Mouse (Mus musculus) stomach, embryonic 16.5 days (tissue): ENCODE measurements at regions not wholly inside any gene's neighbourhood (a gene's known extent, or its start where the extent isn't known, plus 50 kb on each side); places are given as distances from the start of the nearest gene placed in this dataset.

Source experiments
- ATAC-seq: fragments of 200-750 bp; cut with Nextera tagmentation; 2 replicates; pipeline ENCODE4 v1.8.0; 2017; ENCODE audit warnings: moderate number of reproducible peaks, moderate TSS enrichment; ENCODE audit not compliant: insufficient read depth, low FRiP score
- H3K27ac ChIP-seq: fragments of 300-500 bp; sonication (generic); 2 replicates; pipeline ENCODE4 v1.5.1; 2014; ENCODE audit warnings: low read length
- H3K27me3 ChIP-seq: fragments of 300-500 bp; sonication (generic); 2 replicates; pipeline ENCODE4 v1.6.1; 2014; ENCODE audit warnings: low read length, control low read depth, mixed read lengths; ENCODE audit not compliant: control insufficient read depth, insufficient read depth
- H3K36me3 ChIP-seq: fragments of 300-500 bp; sonication (generic); 2 replicates; pipeline ENCODE4 v1.6.1; 2014; ENCODE audit warnings: low read length; ENCODE audit not compliant: control insufficient read depth, insufficient read depth
- H3K4me1 ChIP-seq: fragments of 300-500 bp; sonication (generic); 2 replicates; pipeline ENCODE4 v1.6.1; 2014; ENCODE audit warnings: low read length, control low read depth, mixed read lengths; ENCODE audit not compliant: control insufficient read depth, insufficient read depth
- H3K4me2 ChIP-seq: fragments of 300-500 bp; sonication (generic); 2 replicates; pipeline ENCODE4 v1.6.1; 2014; ENCODE audit warnings: low read depth, low read length, mixed read lengths
- H3K4me3 ChIP-seq: fragments of 300-500 bp; sonication (generic); replicated peaks from 2 replicates; pipeline ENCODE4 v1.5.1; 2014; ENCODE audit warnings: mild to moderate bottlenecking, low read length
- H3K9ac ChIP-seq: fragments of 300-500 bp; sonication (generic); 2 replicates; pipeline ENCODE4 v1.6.1; 2014; ENCODE audit warnings: low read length
- H3K9me3 ChIP-seq: fragments of 300-500 bp; sonication (generic); replicated peaks from 2 replicates; pipeline ENCODE4 v1.6.1; 2016; ENCODE audit warnings: low read length, control low read depth; ENCODE audit not compliant: control insufficient read depth
- WGBS: fragments of 180-500 bp; shearing (Covaris S2); extraction: QIAGEN DNeasy Blood & Tissue Kit; methylation state at CpG from one replicate; pipeline ENCODE4 v1.1.7; 2014; 5-methylcytosine and 5-hydroxymethylcytosine counted together

DNA sequence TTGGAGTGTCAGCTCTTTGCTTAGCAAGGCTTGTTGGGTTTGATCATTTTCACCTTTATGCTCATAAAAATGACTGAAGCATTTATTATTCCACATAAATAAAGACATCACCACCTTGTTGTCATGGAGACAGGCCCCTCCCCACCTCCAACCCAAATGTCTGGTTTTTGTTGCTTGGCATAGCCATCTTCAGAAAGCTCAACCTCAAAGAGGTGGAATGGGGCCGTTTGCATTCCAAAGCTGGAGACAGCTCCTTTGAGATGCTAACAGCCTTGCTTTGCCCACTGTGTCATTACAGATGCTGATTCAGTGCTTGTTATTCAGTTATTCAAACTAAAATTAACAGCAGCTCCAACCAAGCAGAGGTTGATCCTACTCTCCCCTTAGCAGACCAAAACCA lies 51.9 kb upstream of the Lgalsl start:
- no peak for ATAC-seq
- Histone ChIP-seq H3K9me3 (0 out of 2 replicates have a peak, but pooled peaks cover 4% of the 10 kb centered on the region), H3K4me2 (no peak overlapping the region), H3K4me3 (no peak overlapping the region), H3K36me3 (no peaks in the 10 kb centered on the region), H3K27me3 (no peaks in the 10 kb centered on the region), H3K4me1 (no peaks in the 10 kb centered on the region), H3K9ac (no peak overlapping the region), H3K27ac (no peak overlapping the region)
- 53% methylated on average over 1 of the region's 1 CpGs for WGBS

DNA sequence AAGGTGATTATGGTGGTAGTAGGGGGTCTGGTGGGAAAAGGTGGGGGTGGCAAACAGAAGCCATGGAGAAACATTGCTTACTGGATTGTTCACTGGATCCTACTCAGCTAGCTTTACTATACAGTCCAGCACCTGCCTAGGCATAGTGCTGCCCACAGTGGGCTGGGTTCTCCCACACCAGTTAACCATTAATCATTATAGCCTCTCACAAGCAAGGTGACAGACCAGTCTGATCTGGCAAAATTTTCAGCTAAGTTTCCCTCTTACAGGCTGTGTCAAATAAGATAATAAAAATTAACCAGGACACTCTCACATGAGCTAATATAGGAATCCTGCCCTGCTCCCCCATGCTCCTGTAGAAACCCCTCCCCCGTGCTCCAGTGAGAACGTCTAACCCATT lies 53.1 kb upstream of the Lgalsl start:
- no peak overlapping the region for H3K9ac ChIP-seq
- 79% methylated on average over 2 of the region's 2 CpGs for WGBS
- H3K36me3 ChIP-seq = no peaks in the 10 kb centered on the region
- H3K4me3 ChIP-seq = no peak overlapping the region
- 0 out of 2 replicates have a peak, but pooled peaks cover 4% of the 10 kb centered on the region for H3K9me3 ChIP-seq
- H3K27me3 ChIP-seq = no peaks in the 10 kb centered on the region
- H3K4me2 ChIP-seq = no peak overlapping the region
- no peaks in the 10 kb centered on the region for H3K4me1 ChIP-seq
- H3K27ac ChIP-seq = no peak overlapping the region
- no peak for ATAC-seq

DNA sequence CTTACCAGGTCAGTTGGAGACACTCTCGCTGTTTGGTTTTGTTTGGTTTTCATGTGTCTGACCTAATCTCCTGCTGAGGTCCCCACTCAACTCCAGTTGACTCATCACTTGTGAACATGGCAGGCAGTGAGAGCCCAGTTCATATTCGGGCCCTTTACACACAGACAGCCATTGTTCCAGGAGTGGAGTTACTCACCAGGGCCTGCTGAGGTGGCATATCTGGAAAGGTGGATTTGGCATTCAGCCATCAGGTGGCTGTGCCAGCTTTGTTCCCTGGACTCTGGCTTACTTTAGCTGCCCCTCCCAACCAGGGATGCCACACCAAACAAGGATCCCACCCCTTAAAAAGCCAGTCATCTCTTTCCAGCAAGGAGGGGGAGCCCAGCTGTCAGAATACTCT lies 56.2 kb upstream of the Lgalsl start:
- Histone ChIP-seq H3K4me1 (no peaks in the 10 kb centered on the region), H3K9me3 (0 out of 2 replicates have a peak, but pooled peaks cover 4% of the 10 kb centered on the region), H3K27ac (peak overlapping the region; percentile 1; the same call in 1 of the 2 replicates), H3K36me3 (no peaks in the 10 kb centered on the region), H3K9ac (no peak overlapping the region), H3K4me2 (no peak overlapping the region), H3K27me3 (no peaks in the 10 kb centered on the region), H3K4me3 (no peak overlapping the region)
- peak; percentile 41; the same call in 1 of the 2 replicates for ATAC-seq
- WGBS = 64% methylated on average over 2 of the region's 2 CpGs

DNA sequence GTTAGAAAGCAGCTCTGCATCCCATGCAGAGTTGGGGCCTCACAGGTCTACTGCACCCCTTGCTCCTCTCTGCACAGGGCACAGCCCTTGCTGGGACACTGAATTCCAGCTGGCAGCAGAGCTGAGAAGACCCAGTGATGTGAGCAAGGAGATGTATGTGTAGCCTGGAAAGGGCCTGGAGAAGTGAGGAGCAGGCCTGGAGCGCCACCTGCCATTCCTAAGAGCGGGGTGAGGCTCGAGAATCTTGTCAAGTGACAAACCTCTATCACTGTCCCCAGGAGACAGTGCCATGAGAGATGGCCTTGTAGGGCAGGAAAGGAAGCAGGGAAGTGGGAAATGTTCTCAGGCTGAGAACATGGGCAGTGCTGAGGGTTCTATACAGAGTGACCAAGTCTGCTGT lies 59.6 kb upstream of the Lgalsl start:
- Histone ChIP-seq H3K9ac (no peak overlapping the region), H3K27me3 (no peaks in the 10 kb centered on the region), H3K4me2 (no peak overlapping the region), H3K27ac (no peak overlapping the region), H3K36me3 (no peaks in the 10 kb centered on the region), H3K4me3 (no peak overlapping the region), H3K4me1 (no peaks in the 10 kb centered on the region), H3K9me3 (0 out of 2 replicates have a peak, but pooled peaks cover 4% of the 10 kb centered on the region)
- 76% methylated on average over 3 of the region's 3 CpGs for WGBS
- ATAC-seq = no peak

DNA sequence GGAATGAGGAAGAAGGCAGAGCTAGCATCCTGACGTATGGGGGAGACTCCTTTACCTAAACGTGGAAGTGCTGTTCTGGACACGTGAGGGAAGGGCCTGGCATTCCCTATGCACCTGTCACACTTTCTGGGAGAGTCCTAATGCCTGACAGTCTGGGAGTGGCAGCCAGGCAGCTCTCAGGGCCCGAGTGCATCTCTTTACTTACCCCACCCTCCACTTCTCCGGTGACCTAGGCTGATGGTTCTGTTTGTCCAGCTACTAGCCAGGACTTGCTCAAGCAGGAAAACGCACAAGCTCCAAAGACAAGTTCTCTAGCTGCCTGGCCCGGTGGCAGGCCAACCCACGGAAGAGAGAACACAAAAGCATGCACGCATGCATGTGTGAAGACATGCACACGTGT lies 60.9 kb upstream of the Lgalsl start:
- no peak overlapping the region for H3K4me2 ChIP-seq
- H3K27ac ChIP-seq = no peak overlapping the region
- H3K27me3 ChIP-seq = no peaks in the 10 kb centered on the region
- ATAC-seq = no peak
- peaks cover 8% of the 10 kb centered on the region for H3K4me1 ChIP-seq
- H3K4me3 ChIP-seq = no peak overlapping the region
- H3K36me3 ChIP-seq = no peaks in the 10 kb centered on the region
- H3K9ac ChIP-seq = no peak overlapping the region
- WGBS = 67% methylated on average over 10 of the region's 10 CpGs
- H3K9me3 ChIP-seq = no peaks in the 10 kb centered on the region

DNA sequence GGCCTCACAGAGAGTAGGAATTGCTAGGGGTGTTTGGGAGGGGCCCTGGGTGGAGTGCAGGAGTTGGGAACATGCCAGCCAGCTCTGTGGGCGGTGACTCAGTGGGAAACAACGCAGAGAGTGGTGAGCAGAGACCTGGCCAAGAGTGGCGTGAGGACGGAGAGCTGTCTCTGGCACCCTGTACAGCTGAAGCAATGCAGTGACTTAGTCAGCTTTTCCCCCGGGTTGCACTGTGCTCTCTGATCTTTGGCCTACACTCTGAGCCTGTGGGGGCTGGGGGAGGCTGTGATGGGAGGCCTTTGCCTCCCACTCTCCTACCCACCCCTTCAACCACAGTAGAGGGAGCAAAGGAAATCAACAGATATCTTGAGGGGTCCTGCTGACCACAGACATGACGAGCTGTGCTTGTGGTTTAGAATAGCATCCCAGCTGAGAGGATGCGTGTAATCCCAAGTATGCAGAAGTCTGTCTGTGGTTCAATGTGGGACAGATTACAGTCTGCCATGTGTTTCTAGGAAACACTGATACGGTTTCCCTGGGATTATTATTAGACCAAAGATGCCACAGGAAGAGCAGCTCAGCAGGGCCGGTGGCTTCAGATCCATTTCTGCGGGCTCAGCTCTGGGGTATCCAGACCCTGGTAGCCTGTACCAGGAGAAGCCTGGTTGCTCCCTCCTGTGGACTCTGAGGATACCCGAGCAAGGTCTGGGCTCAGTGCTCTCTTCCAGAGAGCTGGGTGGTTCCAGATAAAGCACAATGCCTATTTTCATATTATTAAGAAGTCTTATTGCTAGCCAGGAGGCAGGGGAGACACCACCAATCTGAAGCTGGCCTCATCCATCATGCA lies 65.6 kb upstream of the Lgalsl start:
- H3K27me3 ChIP-seq = no peaks in the 10 kb centered on the region
- H3K4me2 ChIP-seq = no peak overlapping the region
- H3K9me3 ChIP-seq = no peaks in the 10 kb centered on the region
- no peaks in the 10 kb centered on the region for H3K36me3 ChIP-seq
- no peak overlapping the region for H3K4me3 ChIP-seq
- peaks cover 10% of the 10 kb centered on the region for H3K4me1 ChIP-seq
- no peak overlapping the region; the same call in 1 of the 2 replicates for H3K27ac ChIP-seq
- 50% methylated on average over 11 of the region's 11 CpGs for WGBS
- H3K9ac ChIP-seq = no peak overlapping the region
- ATAC-seq = peak; percentile 77

DNA sequence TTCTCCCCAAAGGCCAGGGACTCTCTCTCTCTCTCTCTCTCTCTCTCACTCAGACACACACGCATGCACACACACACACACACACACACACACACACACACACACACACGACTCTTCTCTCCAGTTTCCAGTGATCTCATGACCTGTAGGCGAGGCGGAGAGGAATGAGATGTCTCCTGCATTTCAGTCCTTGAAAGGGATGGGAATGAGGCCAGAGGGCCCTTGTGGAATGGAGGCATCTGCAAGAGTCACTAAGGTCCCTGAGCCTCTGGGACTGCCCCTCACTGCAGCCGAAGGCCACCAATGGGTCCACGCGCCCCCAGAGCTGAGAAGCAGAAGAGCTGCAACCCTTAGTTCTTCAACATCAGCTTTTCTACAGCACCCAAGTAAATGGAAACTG lies 66.6 kb upstream of the Lgalsl start:
- no peak for ATAC-seq
- H3K4me2 ChIP-seq = no peak overlapping the region

DNA sequence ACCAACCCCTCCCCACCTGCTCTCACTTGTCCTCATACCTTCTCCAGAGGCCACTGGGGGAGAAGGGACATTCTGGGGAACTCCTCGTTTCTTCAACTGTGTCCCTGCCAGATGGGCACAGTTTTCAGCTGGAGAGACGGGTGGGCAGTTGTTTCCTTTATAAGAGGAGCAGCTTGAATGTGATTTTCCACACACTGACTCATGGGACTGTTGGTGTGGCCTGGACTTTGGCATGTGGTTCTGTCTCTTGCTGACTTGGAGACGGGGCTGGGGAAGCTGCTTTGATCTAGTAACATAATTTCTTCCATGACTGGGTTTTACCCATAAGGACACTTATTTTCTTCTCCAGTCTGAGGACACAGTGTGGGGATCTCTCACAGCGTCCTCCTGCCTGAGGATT lies 67.7 kb upstream of the Lgalsl start:
- no peak overlapping the region for H3K4me2 ChIP-seq

More for the DNA sequence above, 66.6 kb upstream of the Lgalsl start:
- no peaks in the 10 kb centered on the region for H3K9me3 ChIP-seq
- H3K27me3 ChIP-seq = no peaks in the 10 kb centered on the region
- no peaks in the 10 kb centered on the region for H3K36me3 ChIP-seq
- H3K9ac ChIP-seq = no peak overlapping the region
- H3K4me3 ChIP-seq = no peak overlapping the region
- H3K4me1 ChIP-seq = peaks cover 10% of the 10 kb centered on the region
- WGBS = 78% methylated on average over 7 of the region's 7 CpGs
- H3K27ac ChIP-seq = no peak overlapping the region

DNA sequence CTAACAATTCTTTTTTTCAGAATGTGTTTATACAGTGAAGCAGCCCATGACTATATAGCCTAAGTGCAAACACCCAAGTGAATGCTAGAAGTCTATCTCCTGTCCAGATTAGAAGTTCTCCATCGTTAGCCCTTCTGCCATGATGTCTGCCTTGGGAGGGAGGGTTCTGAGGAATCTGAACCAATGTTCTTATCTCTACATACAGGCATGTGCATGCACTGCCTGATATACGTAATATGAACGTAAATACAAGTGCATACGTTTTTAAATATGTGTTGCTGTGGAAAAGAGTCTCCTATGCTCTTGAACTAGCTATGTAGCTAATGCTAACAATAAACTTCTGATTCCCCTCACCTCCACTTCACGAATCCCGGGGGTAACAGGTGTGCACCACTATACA lies 68.9 kb upstream of the Lgalsl start:
- no peak overlapping the region for H3K4me2 ChIP-seq
- H3K9ac ChIP-seq = no peak overlapping the region
- H3K27ac ChIP-seq = no peak overlapping the region
- ATAC-seq = no peak
- no peak overlapping the region for H3K4me3 ChIP-seq
- no peaks in the 10 kb centered on the region for H3K36me3 ChIP-seq
- peaks cover 10% of the 10 kb centered on the region for H3K4me1 ChIP-seq
- no peaks in the 10 kb centered on the region for H3K9me3 ChIP-seq
- WGBS = 84% methylated on average over 6 of the region's 6 CpGs
- H3K27me3 ChIP-seq = no peaks in the 10 kb centered on the region

More for the DNA sequence above, 67.7 kb upstream of the Lgalsl start:
- Histone ChIP-seq H3K9ac (no peak overlapping the region), H3K4me3 (no peak overlapping the region), H3K27me3 (no peaks in the 10 kb centered on the region), H3K9me3 (no peaks in the 10 kb centered on the region), H3K27ac (no peak overlapping the region), H3K36me3 (no peaks in the 10 kb centered on the region), H3K4me1 (peaks cover 10% of the 10 kb centered on the region)
- WGBS = 63% methylated on average over 4 of the region's 4 CpGs
- no peak for ATAC-seq
